Mouse (Mus musculus): Measurements from ENCODE around the gene Coq8a.
A peak's percentile ranks its signal among the peaks of the same experiment; 100 is the strongest.

Coq8a gene

DNA sequence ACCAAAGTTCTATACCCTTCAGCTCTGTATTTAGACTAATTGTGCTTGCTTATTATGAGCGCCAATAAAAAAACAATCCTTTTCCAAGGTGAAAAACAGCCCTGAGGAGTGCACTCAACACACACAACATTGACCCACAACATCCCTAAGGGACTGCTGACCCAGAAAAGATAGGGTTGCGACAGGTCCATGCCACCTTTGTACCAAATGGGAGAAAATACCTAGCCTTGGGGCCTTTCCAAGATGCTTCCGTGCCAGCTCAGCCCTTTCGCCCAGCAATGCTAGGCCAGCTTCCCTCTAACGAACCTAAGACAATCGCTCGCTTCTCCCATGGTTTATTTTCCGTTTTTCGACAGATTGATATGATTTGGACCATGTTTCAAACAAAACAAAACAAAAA, 2.9 kb downstream of the Coq8a start:
- DNase-seq = no peak

DNA sequence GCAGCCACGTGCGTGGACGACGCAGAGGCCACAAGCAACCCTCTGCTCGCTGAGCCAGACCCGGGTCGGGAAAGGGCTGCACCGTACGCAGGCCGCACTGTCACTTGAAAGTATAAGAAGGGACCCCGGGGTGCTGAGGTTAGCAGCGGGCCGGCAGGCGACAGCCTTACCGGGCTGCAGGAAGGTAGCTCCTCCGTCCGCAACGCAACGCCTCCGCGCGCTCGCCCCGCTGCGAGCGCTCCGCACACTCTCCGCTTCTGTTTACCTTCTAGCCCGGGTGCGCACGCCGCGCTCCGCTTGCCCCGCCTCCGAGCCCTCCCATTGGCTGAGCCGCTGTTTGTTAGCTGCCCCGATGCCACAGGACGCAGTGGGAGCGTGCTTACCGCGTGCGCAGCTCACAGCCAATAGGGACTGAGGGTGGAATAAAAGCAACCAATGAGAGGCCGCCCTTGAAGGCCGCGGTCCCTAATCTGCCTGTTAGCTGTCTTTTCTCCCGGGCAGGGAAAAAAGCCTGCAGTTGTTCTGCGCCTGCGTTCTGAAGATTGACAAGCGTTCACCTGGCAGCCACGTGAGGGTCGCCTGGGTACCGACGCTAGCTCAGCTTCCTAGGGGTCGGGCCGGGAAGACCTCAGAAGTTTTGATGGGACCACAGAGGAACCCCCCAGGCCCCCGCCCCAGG, 3.6 kb downstream of the Coq8a start:
- peak; percentile 99 for DNase-seq

DNA sequence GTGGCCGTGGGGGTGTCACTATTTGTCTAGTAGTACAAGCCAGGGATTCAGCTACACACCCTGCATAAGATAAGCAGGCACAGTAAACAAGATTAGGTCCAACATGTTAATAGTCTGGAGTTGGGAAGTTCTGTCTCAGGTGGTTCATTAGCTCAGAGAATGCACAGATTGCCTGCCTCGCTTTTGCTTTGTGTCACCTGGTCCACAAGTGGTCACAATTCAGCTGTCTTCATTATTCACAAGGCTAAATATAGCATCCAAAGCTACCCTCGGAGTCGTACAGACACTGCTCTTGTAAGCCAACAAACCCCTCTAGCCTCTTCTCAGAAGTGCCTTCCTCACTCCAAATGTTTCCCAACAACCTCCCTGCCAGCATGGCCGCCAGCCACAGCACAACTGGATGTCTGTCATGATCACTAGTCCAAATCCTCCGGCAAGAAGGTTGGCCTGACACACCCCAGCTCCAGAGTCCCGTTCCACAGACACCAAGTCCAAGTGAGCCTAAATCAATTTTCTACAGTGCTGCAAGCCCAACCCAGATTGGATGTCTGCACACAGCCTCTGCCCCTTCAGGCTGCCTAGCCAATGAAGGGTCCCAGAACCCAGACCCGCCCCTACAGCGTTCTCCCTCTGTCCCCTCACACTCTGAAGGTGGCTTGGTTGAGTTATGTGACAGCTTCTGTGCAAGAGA, 4.5 kb downstream of the Coq8a start:
- DNase-seq = peak; percentile 33

- DNase-seq = no peak
These were observed 5.4 kb downstream of the Coq8a start for GRCm38 (mm10) chr1:180194048-180194447.

DNA sequence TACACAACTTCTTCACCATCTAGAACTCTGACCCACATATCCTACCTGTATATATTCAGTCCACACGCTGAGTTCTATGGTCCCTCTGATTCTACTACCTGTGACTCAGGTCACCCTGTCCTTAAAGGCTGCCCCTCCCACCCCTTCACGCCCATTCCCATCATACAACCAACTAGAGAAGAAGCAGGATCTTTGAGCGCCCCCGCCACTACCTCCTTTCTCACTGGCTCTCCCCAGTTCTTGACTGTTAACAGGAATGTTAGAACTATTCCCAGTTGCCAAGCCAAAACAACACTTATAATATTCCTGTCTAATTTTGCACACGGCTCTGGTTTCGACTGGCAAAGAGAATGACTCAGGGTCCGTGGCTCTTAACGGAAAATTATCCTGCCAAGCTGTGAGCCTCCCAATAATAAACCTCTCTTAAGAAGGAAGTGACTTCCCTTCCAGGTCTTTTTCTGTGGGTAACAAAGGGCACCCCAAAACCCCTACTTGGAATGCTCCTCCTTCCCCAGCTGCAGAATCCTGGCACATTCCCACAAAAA, 5.9 kb downstream of the Coq8a start:
- no peak for DNase-seq

DNA sequence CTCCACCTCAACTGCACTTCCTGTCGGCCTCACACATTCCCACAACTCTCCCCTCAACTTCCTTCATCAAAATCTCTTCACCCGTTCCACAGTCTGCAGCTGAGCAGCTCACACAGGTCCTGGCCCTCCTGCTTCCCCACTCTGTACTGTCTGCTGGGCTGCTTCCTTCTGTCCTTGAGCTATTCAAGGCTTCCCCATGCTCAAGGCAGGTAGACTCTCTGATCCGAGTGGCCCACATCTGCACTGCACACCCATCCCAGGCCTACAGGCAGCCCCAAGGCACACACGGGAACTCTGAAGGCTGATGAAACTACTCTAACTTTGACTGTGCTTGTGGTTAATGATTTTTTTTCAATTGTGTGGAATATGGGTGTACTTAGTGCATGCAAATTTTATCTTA, 6.5 kb downstream of the Coq8a start:
- DNase-seq = no peak

GRCm38 (mm10) chr1:180191651-180192220, 7.7 kb downstream of the Coq8a start:
- no peak for DNase-seq

- peak; percentile 29 for DNase-seq
These were observed 8.3 kb downstream of the Coq8a start for GRCm38 (mm10) chr1:180191112-180191511.

DNA sequence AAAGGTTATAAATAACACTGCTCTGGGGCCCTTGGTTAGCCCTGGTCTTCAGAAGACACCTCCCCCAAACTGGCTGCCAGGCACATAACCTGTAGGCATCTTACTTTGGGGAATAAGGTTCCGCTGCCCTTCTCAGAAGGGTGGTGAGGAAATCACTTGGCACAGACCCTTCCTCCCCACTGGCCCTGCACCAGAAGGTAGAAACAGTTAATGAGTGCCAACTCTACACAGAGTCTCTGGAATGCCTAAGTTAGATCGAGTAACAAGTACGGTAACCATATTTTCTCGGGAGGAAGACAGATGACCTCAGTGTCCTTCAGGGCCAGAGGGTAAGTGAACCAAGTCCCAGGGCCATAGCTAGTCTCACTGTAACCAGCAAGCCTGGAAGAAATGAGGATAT, 10.5 kb downstream of the Coq8a start:
- DNase-seq = no peak

DNA sequence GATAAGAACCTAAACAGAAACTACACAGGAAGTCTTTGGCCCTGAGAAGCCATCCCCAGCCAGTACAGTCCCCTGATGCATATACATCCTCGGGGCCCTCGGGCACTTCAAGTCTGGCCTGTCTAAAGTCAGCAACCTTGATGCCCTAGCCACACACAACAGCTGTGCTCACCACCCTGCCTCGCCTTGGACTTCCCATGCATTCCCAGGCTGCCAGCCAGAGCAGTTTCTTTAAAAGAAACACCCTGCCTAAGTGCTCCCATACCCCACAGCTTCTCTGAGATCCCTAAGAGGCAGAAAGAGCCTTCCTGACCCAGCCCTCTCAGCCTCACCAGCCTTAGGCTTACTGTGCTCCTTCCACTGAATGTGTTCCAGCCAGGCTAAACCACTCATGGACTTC, 13.0 kb downstream of the Coq8a start:
- DNase-seq = no peak

GRCm38 (mm10) chr1:180185877-180186276, 13.5 kb downstream of the Coq8a start:
- DNase-seq = no peak

DNA sequence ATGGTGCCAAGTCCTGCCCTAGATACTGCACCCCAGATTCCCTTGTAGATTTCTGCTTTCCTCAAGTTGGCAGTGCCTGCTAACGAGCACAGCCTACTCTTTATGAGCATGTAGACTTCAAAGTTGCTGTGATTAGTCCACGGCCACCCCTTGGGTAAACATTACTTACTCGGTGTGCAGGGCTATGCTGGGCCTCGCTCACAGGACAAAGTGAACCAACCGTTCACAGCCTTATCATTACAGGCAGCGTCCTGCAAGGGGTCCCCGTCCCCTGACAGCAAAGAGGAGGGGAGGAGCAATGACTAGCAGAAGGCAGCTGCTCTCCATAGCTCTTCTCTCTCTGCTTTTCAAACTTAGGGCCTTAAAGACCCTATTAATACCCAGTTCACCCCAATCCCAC, 14.6 kb downstream of the Coq8a start:
- no peak for DNase-seq

DNA sequence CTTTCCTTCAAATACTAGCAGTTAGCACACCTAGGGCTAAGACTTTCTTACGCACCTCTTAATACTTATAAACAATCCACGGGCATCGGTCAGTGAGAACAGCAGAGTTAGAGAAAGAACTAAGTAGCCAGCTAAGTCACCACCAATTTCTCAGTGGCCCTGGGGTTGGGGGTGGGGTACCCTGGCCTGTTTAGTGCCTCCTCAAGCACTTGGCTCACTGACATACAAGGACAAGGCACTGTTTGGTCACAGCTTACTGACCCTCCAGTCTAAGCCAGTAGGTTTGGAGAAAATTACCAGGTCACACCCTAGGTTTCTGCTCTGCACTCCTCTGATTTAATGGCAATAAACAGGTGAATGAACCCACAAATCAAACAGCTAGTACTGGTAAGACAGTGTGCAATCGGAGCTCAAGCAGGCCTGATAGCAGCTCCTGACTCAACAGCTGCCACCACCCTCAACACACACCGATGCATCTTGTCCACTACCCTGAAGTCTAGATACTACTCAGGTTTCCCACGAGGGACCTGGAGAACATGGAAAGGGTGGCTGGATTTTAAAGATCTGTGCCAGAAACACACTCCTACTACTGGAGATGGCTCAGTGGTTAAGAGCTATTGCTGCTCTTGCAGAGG, 15.8 kb downstream of the Coq8a start:
- DNase-seq = no peak

DNA sequence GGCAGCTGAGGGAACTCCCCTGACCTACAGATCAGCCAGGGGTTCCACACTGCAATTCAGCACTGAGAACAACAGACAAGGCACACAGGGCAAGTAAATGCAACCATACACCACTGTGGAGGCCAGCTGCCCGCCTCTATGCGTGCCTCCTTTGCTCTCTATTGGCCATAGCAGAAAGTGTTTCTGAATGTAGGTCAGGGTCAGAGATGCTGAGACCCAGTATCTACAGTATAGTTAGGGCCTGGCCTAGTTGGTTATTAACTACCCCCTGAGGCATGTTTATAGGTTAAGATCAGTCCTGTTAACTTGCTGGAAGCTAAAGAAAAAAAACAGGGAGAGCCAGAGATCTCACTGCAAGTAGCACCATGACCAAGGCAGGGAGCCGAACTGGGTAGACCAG, 16.7 kb downstream of the Coq8a start:
- no peak for DNase-seq

GRCm38 (mm10) chr1:180181966-180182319, 17.5 kb downstream of the Coq8a start:
- no peak for DNase-seq

- DNase-seq = no peak
These were observed 18.0 kb downstream of the Coq8a start for GRCm38 (mm10) chr1:180181304-180181965.

- no peak for DNase-seq
These were observed 19.6 kb downstream of the Coq8a start for GRCm38 (mm10) chr1:180179840-180180239.

GRCm38 (mm10) chr1:180179100-180179499, 20.3 kb downstream of the Coq8a start:
- no peak for DNase-seq

DNA sequence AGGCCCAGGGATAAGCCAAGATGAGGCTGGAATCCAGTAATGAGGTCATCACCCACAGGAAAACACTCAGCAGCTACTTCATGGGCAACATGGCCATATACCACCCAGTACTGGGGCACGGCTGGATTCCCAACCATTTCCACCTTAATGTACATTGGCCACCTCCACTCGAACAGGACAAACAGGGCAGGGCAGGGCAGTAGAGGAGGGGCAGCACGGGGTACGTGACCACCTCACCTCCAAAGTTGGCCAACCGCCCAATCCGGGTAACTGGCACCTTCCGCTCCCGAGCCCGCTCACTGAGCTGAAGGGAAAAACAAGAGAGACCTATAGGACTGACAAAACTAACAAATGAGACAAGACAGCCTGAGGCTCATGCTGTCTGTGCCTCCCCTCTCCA, 21.1 kb downstream of the Coq8a start:
- DNase-seq = no peak

DNA sequence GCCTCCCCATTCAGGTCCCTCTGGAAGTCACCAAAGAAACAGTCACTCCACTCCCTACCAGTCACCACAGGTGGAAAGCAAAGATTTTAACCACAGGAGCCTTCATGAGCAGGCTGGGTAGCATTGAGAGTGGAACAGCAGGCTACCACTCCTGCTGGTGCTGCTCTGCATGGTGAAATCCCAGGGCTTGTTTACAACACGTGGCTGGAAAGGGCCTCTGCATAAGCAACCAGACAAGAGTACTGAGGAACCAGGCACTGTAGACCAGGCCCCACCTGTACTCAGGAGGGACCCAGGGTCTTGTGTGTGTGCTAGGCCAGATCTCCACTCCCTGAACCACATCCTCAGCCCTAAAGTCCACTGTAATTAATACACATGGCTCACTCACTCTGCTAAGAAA, 22.6 kb downstream of the Coq8a start:
- no peak for DNase-seq

DNA sequence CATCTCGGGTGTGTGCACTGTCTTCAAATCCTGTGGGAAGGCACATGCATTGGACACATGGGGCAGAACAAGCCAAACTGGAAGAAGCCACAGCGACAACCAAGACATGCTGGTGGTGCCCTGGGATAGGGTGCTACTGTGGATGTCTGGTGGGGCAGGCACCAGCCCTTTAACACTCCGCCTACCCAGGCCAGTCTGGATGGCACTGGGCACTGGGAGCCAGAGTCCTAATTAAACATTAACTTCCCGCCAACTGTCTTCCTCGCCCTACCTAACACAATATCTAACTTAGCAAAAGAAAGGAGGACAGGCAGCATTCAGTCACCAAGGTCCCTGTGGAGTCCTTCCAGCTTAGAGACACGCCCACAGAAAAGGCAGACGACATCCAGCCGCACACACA, 23.8 kb downstream of the Coq8a start:
- no peak for DNase-seq

DNA sequence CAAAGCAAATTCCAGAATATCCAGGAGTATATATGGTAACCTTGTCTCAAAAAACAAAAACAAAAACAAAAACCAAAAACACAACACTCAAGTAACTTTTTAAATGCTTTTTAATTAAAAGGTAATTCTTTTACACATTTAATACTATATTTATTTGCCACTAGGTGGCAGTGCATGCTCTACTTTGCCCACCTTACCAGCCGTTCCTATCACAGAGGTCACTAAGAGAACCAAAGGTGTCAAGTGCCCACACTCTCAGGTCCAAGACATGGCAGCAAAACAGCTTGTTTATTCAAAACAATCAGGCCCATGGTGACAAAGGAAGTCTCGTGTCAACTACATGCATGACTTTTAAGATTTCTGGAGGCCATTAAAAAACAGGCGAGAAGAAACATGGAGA, 24.2 kb downstream of the Coq8a start:
- no peak for DNase-seq

GRCm38 (mm10) chr1:180174718-180175117, 24.7 kb downstream of the Coq8a start:
- no peak for DNase-seq
